Mouse (Mus musculus): ENCODE results near the gene Pou6f2. TPM values are rescaled to one million over a fixed set of nuclear protein-coding genes. Genes with fewer than 3 reads are reported as not detected.

Pou6f2 gene
- polyA plus RNA-seq, 1 experiment, result 0.08 TPM

DNA sequence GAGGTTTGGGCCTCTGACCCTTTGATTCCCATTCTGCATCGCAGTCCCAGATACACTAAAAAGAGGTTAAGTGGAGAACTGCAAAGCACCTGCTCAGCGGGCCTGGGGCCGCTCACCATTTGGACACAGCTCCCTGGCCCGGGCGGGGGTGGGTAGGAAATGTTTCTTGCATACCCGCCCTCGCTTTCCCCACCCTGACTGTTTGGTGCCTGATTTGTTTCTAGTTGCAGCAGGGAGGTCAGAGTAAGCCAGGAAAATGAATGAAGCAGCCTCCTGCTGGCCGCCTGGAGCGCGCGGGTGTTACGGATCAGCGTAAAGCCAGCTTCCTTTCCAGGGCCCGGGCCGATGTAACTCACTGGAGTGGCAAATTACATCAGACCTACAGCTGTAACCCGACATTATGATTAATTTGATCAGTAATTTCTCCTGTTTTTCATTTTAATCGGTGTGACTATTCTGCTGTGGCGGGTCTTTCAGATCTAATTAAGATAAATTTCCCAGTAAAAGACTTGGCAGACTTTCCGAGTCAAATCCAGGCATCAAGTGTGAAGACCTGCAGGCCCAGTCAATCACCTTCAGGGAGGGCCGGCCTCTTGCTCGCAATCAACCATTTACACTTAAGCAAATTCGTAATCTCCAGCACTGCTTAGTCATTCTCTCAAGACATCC is 178.8 kb downstream of the Pou6f2 start:
- no peak for DNase-seq (ENCODE audit: low read depth)

DNA sequence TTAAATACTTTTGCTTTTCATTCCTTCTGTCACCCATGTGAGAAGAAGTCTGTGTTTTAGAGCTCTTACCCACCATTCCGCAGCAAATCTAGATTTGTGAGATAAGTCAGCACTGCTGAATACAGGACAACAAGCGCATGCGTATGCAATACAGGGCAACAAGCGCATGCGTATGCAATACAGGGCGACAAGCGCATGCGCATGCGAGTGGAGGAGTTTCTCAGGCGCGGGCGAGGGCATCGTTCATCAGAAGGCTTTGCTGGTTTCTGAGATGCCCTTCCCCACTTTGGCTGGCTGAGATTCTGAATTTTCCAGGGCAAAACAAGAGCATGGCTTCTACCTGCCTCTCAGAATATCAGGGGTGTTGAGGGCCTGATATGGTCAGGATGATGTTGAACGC is 186.2 kb downstream of the Pou6f2 start:
- no peak for DNase-seq (ENCODE audit: low read depth)

DNA sequence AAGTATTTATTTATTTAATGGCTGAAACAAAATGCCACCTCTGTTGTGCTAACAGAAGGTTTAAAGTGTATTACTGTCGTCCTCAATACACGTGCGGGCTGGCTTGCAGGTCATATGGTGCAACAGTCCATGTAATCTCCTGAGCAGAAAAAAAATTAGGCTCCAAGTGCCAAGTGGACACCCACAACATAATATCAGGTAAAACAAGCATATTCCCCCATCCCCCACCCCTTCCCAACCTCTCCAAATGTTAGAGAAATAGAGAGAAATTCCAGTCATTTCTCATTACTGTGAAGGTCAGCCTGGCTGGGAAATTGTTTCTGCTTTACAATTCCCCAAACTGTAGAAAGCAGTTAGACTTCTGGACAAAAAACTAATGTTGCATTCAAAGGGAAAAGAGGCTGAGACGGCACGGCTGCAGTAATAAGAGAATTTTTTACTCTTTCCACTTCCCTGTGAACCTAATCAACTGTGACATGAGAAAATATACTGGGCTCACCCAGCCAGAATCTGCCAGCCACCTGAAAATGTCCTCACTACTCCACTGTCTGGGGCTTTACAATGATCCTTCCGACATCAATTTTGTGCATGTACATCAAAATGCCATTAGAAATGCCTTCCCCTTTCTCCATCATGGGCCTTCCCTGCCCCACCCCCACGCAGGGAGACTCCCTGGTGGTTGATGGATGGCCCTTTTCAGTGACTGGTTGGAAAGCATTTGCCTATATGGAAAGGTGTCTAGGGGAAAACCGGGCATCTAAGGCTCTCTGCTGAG is 192.8 kb downstream of the Pou6f2 start:
- DNase-seq (ENCODE audit: low read depth), result no peak

DNA sequence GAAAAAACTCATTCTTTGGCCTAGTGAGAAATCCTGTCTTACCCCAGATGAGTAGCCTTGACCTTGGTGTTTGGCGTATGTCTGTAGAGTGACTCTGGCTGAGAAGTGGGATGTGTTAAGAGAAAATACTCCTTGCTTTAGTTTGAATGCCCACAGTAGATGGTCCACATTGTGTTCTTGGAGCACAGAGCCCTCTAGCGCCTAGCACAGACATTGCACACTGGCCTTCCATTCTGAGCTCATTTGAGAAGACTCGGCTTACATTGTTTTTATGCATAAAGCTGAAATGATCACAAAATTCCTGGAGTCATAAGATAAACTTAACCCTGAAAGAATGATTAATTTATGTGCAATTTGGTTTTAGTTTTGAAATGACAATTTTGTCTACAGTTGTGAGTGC is 223.5 kb downstream of the Pou6f2 start:
- DNase-seq (ENCODE audit: low read depth), result no peak

DNA sequence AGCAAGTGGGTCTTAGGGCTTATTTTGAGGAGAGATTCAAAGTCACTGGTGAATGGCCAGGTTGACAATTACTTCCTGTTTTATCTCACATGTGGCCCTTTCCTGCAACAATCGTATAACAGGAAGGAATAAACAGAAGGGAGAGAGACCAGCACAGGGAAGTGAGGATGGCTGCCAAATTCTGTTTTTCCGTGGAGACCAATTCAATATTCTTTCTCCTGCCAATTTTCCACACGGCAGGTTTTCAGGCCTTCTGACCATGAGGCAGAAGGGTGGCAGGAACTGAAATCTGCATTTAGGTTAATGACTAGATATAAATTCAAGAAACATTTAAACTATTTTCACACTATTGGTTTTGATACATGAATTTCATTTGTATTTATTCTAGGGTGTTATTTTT is 224.5 kb downstream of the Pou6f2 start:
- no peak for DNase-seq (ENCODE audit: low read depth)

DNA sequence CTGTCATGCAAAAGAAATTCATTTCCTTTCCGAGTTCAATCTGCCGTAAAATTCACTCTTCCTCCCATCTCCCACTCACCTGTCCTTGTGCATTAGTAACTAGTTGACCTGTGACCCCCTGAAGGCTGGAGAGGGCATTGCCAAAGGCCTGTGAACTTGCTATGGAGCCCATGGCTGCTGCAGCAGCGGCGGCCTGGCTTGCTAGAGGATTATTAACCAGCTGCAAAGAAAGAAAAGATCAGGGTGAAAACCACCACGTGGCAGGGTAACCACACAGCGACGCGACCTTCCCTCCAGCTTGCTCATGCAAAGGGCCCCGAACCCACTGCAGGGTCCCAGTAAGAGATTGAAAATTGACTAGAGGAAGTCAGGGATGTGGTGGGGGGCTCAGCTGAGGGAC is 225.2 kb downstream of the Pou6f2 start:
- no peak for DNase-seq (ENCODE audit: low read depth)

DNA sequence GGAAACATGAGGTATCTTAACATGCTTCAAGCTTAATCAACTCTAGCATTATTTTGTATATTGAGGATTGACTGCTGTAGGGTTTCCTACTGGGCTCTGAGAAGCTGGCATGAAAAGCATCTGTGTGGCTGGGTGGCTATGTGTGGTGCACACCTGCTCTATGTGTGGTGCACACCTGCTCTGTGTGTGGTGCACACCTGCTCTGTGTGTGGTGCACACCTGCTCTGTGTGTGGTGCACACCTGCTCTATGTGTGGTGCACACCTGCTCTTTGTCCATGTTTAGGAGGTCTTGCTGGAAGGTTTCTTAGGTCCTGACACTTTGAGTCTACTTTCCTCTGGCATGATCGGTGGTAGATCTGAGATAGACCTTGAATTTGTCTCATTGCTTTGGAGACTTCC is 233.3 kb downstream of the Pou6f2 start:
- no peak for DNase-seq (ENCODE audit: low read depth)

DNA sequence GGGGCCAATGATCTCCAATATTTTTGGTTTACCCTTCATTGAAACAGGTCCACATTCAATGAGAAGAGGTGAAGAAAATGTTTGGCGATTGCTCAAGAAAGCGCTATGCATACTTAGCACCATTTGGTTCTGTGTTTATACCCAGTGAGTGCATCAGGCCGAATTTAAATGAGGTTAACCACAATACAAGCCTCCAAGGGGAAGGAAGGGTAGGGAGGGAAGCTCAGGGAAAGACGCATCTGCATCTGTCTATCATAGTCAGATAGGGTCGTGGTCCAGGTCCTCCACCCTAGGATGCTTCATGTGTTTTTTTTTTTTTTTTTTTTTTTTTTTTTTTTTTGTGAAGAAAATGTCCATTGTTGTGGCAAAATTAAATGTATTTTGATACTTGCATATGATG is 236.9 kb downstream of the Pou6f2 start:
- DNase-seq (ENCODE audit: low read depth), result no peak

DNA sequence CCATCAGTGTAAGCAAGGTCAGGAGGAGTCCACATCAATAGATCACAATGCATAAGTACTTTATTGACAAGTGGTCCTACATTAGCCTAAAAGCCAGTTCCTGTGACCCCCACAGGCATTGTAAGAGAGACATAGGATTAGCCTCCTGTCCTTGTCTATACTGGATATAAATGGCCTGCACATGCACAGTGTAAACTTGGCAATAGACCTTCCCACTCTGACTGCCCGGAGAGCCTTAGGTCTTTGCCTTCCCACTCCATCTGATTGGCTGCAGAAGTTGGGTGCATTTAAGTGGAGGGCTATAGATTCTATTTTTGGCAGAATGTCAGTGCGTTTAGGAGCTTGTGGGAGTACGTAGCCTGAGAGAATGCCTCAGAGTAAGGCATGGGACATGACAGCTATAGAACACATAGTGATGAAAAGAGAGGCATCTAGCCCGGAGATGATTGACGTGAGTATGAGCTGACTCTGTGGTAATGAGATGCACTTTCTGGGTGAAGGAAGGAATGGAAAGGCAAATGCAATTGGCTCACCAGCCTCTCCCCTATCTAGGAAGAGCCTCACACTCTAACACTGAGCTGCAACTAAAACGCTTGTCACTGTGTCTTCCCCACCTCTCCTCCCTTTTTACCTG is 243.4 kb downstream of the Pou6f2 start:
- DNase-seq (ENCODE audit: low read depth), result no peak

DNA sequence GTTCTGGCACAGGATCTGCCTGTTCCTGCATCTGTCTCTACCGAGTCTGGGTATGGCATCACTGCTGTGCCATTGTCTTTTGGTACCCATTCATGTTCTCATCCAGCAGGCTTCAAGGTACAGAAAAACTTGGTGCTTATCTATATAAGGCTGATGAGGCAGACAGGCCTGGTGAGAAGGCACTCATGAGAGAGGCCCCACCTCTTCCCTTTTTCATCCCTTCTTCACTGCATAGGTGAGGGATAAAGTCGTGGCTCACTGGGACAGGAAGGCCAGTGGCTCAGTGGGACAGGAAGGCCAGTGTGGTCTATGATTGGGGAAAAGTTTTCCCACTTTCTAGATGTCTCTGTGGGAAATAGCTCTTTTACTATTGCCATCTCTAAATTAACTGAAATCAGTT is 263.8 kb downstream of the Pou6f2 start:
- no peak for DNase-seq (ENCODE audit: low read depth)

DNA sequence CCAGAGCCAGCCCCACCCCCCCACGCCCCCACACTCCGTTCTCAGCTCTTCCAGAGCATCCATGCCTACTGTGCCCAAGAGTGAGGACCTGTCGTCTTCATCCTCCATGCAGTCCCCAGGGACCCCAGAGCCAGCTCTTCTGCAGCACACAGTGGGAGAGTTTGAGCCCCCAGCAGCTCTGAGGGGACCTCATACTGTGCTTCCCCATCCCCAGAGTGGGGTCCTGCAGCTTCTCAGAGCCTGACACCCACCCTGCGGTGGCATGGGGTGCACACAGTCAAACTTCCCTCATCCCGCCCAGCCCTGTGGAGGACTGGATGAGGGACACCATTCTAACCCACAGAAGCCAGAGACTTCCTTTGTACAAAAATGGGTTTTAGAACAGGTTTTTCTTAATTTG is 264.3 kb downstream of the Pou6f2 start:
- no peak for DNase-seq (ENCODE audit: low read depth)

DNA sequence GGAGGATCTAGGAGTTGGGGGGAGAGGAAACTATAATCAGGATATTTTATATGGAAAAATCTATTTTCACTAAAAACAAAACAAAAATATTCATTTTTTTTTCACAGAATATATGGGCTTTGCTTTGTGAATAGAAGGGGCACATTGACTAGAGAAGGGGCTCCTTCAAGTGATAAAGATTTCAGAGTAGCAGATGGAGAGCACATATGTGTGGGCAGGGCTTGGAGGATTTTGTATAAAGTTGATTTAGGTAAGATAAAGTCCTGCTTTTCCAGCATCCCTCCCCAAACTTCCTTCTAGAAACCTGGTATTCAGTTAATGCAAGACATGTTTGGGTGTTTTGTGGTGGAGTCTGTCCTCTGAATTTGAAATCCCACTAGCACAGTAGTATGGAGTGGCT is 266.2 kb downstream of the Pou6f2 start:
- no peak for DNase-seq (ENCODE audit: low read depth)

DNA sequence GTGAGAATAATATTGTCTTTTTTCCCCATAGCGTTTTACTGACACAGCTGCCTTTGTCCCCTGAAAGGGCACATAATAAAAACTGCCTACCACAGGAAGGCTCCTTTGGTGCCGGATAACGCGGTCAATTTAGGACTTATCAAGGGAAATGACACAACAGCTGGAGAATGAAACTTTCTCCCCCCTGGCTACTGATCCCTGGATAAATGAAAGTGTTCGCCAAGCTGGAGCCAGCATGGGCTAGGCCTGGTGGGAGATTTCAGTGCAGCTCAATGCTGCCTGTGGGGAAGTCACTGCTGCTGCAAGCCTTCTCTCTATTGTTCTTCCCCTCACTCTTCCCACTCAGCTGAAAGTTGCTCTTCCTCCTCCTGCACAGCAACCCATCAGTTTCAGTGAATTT is 267.8 kb downstream of the Pou6f2 start:
- no peak for DNase-seq (ENCODE audit: low read depth)

DNA sequence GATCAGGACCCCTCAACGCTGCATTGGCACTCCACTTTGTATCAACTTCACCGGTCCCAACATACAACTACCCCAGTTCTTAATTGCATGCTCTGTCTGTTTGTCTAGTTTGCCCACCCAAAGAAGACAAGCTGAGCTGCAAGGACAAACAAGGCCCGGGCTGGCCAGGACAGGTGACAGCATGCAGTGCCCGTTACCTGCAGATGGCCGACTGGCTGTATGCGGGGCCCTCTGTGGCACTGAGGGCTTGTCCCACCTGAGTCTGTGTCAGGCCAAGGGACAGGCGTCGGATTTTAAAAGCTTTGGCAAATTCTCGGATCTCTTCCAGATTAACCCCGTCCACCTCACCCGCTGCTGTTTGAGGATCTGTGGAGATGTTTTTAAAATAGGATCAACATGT is 268.7 kb downstream of the Pou6f2 start:
- DNase-seq (ENCODE audit: low read depth), result no peak

DNA sequence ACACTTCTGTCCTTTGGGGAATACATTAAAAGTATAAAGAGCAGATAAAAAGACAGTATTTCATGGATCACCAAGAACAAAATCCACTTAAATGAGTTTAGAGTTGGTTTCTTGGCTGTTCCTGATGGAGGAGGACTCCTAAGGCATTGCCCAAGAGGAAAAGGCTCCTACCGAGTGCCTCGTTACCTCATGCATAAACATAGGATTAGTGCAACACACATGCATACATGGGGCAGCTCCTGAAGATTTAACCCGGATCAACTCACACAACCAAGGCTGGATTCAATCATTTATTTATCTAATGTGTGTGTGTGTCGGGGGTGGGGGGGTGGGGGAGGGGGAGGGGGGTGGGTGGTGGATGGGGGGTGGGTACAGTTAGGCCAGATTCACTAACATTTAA is 269.4 kb downstream of the Pou6f2 start:
- no peak for DNase-seq (ENCODE audit: low read depth)

DNA sequence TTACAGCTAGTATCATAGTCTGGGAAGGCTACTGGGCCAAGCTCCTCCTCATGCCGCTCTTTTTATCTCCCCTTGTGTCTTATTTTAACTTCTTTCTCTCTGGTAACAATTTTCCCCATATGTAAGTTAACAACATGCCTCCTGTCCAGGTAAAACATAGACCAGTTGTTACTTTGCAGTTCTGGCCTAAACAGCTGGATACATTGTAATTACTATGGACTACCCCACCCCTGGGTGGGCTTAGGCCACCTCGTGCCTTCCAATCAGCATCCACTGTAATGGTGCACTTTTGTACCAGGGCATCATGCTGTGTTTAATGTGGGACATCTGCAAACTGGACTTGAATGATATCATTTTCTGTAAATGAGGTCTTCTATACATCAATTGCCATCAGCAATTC is 271.4 kb downstream of the Pou6f2 start:
- no peak for DNase-seq (ENCODE audit: low read depth)

DNA sequence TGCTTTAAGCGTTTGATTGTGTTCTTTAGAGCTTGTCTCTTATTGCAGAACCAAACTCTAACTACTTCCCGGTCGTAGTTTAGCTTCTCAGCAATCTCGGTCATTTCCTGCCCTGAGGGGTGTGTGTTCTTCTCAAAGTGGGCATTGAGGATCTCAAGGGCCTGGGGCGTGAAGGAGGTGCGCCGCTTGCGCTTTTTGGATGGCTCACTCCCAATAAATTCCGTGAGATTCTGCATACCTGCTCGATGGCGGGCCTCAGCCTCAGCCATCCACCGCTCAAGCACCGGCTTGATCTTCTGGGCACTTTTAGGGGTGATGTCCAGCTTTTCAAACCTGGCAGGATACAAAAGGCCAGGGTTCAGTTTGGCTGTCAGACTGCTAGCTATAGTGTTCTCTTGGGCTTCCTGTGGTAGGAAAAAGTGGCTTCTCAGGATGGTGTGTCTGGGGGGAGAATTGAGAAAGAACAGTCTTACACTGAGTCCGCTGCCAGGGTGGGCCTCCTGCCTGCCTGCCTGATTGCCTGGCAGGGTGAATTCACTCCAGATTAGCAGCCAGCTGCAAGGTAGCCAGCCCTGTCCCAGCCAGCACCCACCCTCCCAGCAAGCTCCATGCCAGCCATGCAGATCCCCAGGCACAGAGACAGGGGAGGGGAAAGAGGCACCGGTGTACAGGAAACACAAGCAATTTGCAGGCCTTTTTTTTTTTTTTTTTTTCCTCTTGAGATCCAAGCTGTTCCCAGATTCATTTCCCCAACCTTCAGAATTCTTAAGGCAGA is 272.1 kb downstream of the Pou6f2 start:
- DNase-seq (ENCODE audit: low read depth), result no peak

DNA sequence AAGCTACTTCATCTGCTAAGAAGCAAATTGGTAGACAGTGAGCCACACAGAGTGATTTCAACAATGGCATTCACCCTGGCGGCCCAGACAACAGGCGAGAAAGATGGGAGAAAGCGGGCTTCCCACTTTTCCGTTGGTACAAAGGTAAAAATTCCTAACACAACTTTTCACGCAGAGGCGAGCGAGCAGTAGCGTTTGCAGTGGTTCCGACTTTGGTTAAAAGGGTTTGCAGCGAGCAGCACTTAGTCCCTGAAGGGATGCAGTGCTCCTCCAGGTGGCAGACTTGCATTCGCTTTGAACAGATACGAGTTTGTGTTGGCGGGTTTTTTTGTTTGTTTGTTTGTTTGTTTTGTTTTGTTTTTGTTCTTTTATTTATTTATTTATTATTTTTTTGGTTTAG is 273.1 kb downstream of the Pou6f2 start:
- no peak for DNase-seq (ENCODE audit: low read depth)

DNA sequence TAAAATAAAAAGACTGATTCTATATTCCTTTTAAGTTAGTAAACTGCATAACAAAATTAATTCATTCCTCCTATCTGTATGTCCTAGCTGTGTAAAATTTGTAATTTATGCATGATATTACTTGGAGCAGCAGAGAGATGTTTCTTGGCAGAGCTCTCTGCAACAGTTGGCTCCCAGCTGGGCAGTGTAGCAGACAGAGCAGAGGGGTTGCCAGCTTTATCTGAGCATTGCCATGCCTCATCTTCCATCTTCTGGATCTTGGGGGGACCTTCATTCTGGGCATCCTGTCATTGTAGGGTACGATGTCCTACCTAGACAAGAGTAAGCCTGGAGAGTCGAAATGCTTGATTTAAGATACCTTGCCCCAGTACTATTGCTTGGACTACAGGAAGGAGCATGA is 277.1 kb downstream of the Pou6f2 start:
- DNase-seq (ENCODE audit: low read depth), result no peak

DNA sequence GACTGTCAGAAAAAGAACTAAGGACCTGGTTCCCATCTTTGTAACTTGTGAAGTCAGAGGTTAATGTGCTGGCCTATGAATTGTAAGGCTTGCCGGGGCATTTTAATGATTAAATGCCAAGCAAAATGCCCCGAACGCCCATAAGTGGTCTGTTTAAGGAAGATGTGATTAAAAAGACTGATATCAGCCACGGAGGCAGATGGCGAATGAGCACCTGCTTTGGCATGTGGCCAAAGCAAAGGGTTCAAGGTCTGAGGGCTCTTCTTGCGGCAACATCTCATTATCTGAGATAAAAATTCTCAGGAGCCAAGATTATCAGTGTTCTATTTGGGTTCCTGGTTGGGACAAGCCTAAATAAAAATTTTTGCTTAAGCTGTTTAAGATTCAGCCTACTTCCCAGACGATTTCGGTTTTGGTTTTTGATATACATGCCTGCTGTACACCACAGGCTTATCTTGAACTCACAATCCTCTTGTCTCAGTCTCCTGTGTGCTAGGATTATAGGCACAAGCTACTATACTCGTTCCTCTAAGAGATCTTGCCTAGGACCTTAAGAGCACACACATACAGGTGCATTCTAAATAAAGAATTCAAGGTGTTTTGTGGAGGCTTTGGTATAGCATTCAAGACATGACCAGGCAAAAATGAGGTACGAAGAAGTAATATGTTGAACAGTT is 315.9 kb downstream of the Pou6f2 start:
- DNase-seq (ENCODE audit: low read depth), result no peak
